Mouse (Mus musculus) neural tube, embryonic 14.5 days (tissue): ENCODE measurements around the gene Syt3. TPM values are rescaled to one million over a fixed set of nuclear protein-coding genes. Genes with fewer than 3 reads are reported as not detected.

Experiments
- ATAC-seq: fragments of 200-750 bp; cut with Nextera tagmentation; 2 replicates; pipeline ENCODE4 v1.8.0; 2017; ENCODE audit warnings: low read depth, mild to moderate bottlenecking, moderate TSS enrichment, moderate library complexity
- H3K27ac ChIP-seq: fragments of 300-500 bp; sonication (generic); 2 replicates; pipeline ENCODE4 v1.5.1; 2014; ENCODE audit warnings: low read depth, mild to moderate bottlenecking, control low read depth, low read length, moderate library complexity, mixed read lengths
- H3K27me3 ChIP-seq: fragments of 300-500 bp; sonication (generic); 2 replicates; pipeline ENCODE4 v1.6.1; 2014; ENCODE audit warnings: low read length; ENCODE audit not compliant: control insufficient read depth, insufficient read depth
- H3K36me3 ChIP-seq: fragments of 300-500 bp; sonication (generic); 2 replicates; pipeline ENCODE4 v1.6.1; 2014; ENCODE audit warnings: low read length, mixed read lengths; ENCODE audit not compliant: control insufficient read depth, insufficient read depth
- H3K4me1 ChIP-seq: fragments of 300-500 bp; sonication (generic); 2 replicates; pipeline ENCODE4 v1.6.1; 2014; ENCODE audit warnings: low read length; ENCODE audit not compliant: control insufficient read depth, insufficient read depth
- H3K4me2 ChIP-seq: fragments of 300-500 bp; sonication (generic); 2 replicates; pipeline ENCODE4 v1.6.1; 2014; ENCODE audit warnings: mild to moderate bottlenecking, low read depth, low read length, control low read depth
- H3K4me3 ChIP-seq: fragments of 300-500 bp; sonication (generic); 2 replicates; pipeline ENCODE4 v1.5.1; 2014; ENCODE audit warnings: low read depth, low read length, control low read depth, mixed read lengths
- H3K9ac ChIP-seq: fragments of 300-500 bp; sonication (generic); replicated peaks from 2 replicates; pipeline ENCODE4 v1.6.1; 2014; ENCODE audit warnings: low read depth, mild to moderate bottlenecking, control low read depth, low read length, mixed read lengths
- H3K9me3 ChIP-seq: fragments of 300-500 bp; sonication (generic); 2 replicates; pipeline ENCODE4 v1.6.1; 2016; ENCODE audit warnings: low read length; ENCODE audit not compliant: control insufficient read depth
- WGBS: fragments of 180-500 bp; shearing (Covaris S2); extraction: QIAGEN DNeasy Blood & Tissue Kit; methylation state at CpG from one replicate; pipeline ENCODE4 v1.1.7; 2014; 5-methylcytosine and 5-hydroxymethylcytosine counted together
- polyA plus RNA-seq: library from polyadenylated mRNA; unstranded; fragments of >200 nt; fragmentation: Nextera tagmentation; extraction: Ambion mirVana; gene quantifications from 2 replicates; pipeline ENCODE4 v1.2.1, GENCODE M21; 2014

Syt3 gene
- 52.7 and 68.4 TPM in 2 replicates for polyA plus RNA-seq

DNA sequence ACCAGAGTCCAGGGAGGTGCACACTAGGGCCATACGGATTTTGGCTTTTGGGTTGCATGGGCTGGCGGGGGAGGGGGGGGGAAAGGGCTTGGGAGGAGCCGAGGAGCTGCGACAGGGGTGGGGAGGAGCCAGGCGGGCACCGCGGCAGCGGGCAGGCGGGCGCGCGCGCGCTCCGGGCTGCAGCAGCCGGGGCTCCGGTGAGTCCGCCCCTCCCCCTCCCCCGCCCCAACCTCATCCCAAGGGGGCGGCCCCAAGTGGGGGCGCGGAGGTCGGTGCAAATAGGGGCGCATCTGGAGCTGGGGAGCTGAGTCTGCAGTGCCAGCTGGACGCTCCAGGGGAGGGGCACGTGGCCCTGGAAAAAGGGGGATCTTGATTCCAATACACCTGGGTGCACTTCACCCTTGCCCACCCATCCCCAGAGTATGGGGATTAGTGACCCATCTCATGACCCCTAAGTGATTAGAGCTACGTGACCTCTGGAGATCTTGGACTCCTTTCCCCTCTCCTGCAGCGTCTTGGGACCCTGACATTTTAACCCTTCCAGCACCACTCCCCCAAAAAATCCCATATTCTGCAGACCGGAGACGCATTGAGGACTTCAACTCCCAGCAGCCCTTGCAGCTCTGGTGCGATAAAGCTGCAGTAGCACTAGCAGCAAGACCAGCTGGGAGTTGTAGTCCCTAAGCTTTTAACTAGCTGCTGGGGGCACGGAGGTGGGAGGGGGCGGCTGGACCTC lies at the start of gene Syt3:
TSS of gene Syt3 (plus strand) at position 123 of the 736 bp plus-strand sequence.
- Histone ChIP-seq H3K9me3 (no peaks in the 10 kb centered on the region), H3K9ac (peak within 1 kb of the TSS; percentile 64), H3K27ac (peak within 1 kb of the TSS; percentile 66), H3K4me3 (peak within 1 kb of the TSS; percentile 45), H3K36me3 (no peaks in the 10 kb centered on the region), H3K27me3 (0 out of 2 replicates have a peak, but pooled peaks cover 2% of the 10 kb centered on the region), H3K4me1 (no peaks in the 10 kb centered on the region; the same call in 1 of the 2 replicates), H3K4me2 (peak within 1 kb of the TSS; percentile 83)
- peak; percentile 91 for ATAC-seq
- under 1% methylated on average over 30 of the region's 33 CpGs for WGBS

- Histone ChIP-seq H3K27ac (no peak overlapping the region), H3K27me3 (peaks cover 12% of the 10 kb centered on the region), H3K9me3 (no peaks in the 10 kb centered on the region), H3K9ac (no peak overlapping the region), H3K4me3 (no peak overlapping the region), H3K36me3 (peaks cover 4% of the 10 kb centered on the region; the same call in 1 of the 2 replicates), H3K4me2 (no peak overlapping the region), H3K4me1 (peaks cover 8% of the 10 kb centered on the region; the same call in 1 of the 2 replicates)
- WGBS = 71% methylated on average over 14 of the region's 14 CpGs
- no peak for ATAC-seq
Measured at GRCm38 (mm10) chr7:44334139-44334538, 49.8 kb upstream of the Syt3 start.

GRCm38 (mm10) chr7:44335031-44335878 lies 48.6 kb upstream of the Syt3 start:
- WGBS = 5% methylated on average over 18 of the region's 40 CpGs
- no peaks in the 10 kb centered on the region for H3K36me3 ChIP-seq
- peak; percentile 84 for ATAC-seq
- no peaks in the 10 kb centered on the region for H3K9me3 ChIP-seq
- H3K4me2 ChIP-seq = peak overlapping the region; percentile 87
- H3K9ac ChIP-seq = peak overlapping the region; percentile 91
- peaks cover 8% of the 10 kb centered on the region; the same call in 1 of the 2 replicates for H3K4me1 ChIP-seq
- peaks cover 12% of the 10 kb centered on the region for H3K27me3 ChIP-seq
- peak overlapping the region; percentile 91 for H3K27ac ChIP-seq
- peak overlapping the region; percentile 65 for H3K4me3 ChIP-seq

GRCm38 (mm10) chr7:44336046-44337021 lies 47.6 kb upstream of the Syt3 start:
- peak overlapping the region; percentile 65 for H3K4me3 ChIP-seq
- peak overlapping the region; percentile 91 for H3K9ac ChIP-seq
- H3K9me3 ChIP-seq = no peaks in the 10 kb centered on the region
- 2% methylated on average over 38 of the region's 54 CpGs for WGBS
- peak overlapping the region; percentile 87 for H3K4me2 ChIP-seq
- H3K4me1 ChIP-seq = peaks cover 8% of the 10 kb centered on the region; the same call in 1 of the 2 replicates
- peak; percentile 78 for ATAC-seq
- H3K27me3 ChIP-seq = peaks cover 12% of the 10 kb centered on the region
- H3K36me3 ChIP-seq = no peaks in the 10 kb centered on the region
- H3K27ac ChIP-seq = peak overlapping the region; percentile 91

GRCm38 (mm10) chr7:44337121-44337849 lies 46.6 kb upstream of the Syt3 start:
- Histone ChIP-seq H3K9ac (peak overlapping the region; percentile 91), H3K4me3 (peak overlapping the region; percentile 65), H3K4me1 (peaks cover 8% of the 10 kb centered on the region; the same call in 1 of the 2 replicates), H3K27me3 (peaks cover 12% of the 10 kb centered on the region), H3K27ac (peak overlapping the region; percentile 91), H3K9me3 (no peaks in the 10 kb centered on the region), H3K4me2 (peak overlapping the region; percentile 87), H3K36me3 (no peaks in the 10 kb centered on the region)
- WGBS = under 1% methylated on average over 32 of the region's 32 CpGs
- ATAC-seq = peak; percentile 10; the same call in 1 of the 2 replicates

DNA sequence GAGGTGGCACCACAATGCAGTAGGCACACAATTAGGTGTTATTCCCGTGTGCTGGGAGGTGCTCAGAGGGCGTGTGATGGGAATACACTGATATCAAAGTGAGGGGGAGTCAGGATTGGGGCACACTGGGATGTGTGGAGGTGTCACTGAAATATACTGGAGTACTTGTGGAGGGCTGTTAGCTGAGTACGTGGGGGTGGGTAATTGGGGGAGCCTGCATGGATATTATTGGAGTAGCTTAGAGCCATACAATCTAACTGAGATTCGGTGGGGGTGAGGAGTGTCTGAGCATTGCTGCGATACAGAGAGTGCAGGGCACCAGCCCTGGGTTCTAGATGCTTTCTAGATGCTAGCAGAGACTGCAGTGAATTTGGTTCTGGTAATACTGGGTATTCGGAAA lies 43.7 kb upstream of the Syt3 start:
- Histone ChIP-seq H3K36me3 (peaks cover 13% of the 10 kb centered on the region), H3K4me2 (no peak overlapping the region), H3K9me3 (no peaks in the 10 kb centered on the region), H3K4me1 (peaks cover 8% of the 10 kb centered on the region; the same call in 1 of the 2 replicates), H3K4me3 (no peak overlapping the region), H3K27me3 (peaks cover 12% of the 10 kb centered on the region), H3K27ac (no peak overlapping the region), H3K9ac (no peak overlapping the region)
- 67% methylated on average over 6 of the region's 6 CpGs for WGBS
- ATAC-seq = no peak

DNA sequence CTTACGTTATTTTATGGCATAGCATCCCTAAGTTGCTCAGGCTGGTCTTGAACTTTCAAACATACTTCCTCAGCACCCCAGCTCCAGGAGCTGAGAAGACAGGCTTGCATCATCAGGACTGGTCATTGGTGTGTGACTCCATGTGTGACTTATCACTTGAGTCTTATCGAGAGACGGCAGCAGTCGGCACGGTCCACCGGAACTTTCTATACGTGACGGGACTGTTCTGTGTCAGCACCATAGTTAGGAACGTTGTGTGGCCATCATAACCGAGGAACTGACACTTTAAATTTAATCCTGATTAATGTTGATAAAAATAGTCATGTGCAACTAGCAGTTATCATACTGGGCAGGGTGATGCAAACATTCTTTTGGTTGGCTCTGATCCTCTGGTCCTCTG lies 42.8 kb upstream of the Syt3 start:
- Histone ChIP-seq H3K27ac (no peak overlapping the region), H3K4me1 (peaks cover 8% of the 10 kb centered on the region; the same call in 1 of the 2 replicates), H3K36me3 (peaks cover 17% of the 10 kb centered on the region), H3K9ac (no peak overlapping the region), H3K4me3 (no peak overlapping the region), H3K27me3 (peaks cover 7% of the 10 kb centered on the region), H3K4me2 (no peak overlapping the region), H3K9me3 (no peaks in the 10 kb centered on the region)
- ATAC-seq = no peak
- 85% methylated on average over 10 of the region's 10 CpGs for WGBS

- Histone ChIP-seq H3K9me3 (no peaks in the 10 kb centered on the region), H3K27ac (no peak overlapping the region), H3K9ac (no peak overlapping the region), H3K36me3 (peaks cover 18% of the 10 kb centered on the region), H3K4me3 (no peak overlapping the region), H3K4me1 (peaks cover 8% of the 10 kb centered on the region; the same call in 1 of the 2 replicates), H3K4me2 (no peak overlapping the region), H3K27me3 (peaks cover 4% of the 10 kb centered on the region; the same call in 1 of the 2 replicates)
- ATAC-seq = no peak
- 65% methylated on average over 5 of the region's 5 CpGs for WGBS
Measured at GRCm38 (mm10) chr7:44341714-44342113, 42.2 kb upstream of the Syt3 start.
